Mouse (Mus musculus) CH12.LX (cell line): Measurements from ENCODE around the gene Me3.

ENCODE experiments used
- BHLHE40 ChIP-seq: IDR thresholded peaks from 2 replicates; pipeline ENCODE4 v1.6.1; 2011; ENCODE audit warnings: mild to moderate bottlenecking, low read depth, low read length, improper control_type of control experiment
- CHD2 ChIP-seq: IDR thresholded peaks from 2 replicates; pipeline ENCODE4 v1.6.1; 2011; ENCODE audit warnings: low read length, improper control_type of control experiment
- CTCF ChIP-seq, 2 experiments: IDR thresholded peaks in 1 of 2; conservative IDR thresholded peaks in 1 of 2; 2 replicates each; pipeline ENCODE4 v1.5.1; 2011 to 2012; ENCODE audit warnings: low read depth in 2 of 2, low read length in 2 of 2, improper control_type of control experiment in 1 of 2, inconsistent platforms in 1 of 2, mild to moderate bottlenecking in 1 of 2, moderate library complexity in 1 of 2
- EP300 ChIP-seq: IDR thresholded peaks from 2 replicates; pipeline ENCODE4 v1.6.1; 2011; ENCODE audit warnings: low read length, improper control_type of control experiment
- GABPA ChIP-seq: IDR thresholded peaks from 2 replicates; pipeline ENCODE4 v1.6.1; 2012; ENCODE audit warnings: low read depth, low read length, improper control_type of control experiment, inconsistent platforms; ENCODE audit not compliant: insufficient replicate concordance
- HCFC1 ChIP-seq: IDR thresholded peaks from 2 replicates; pipeline ENCODE4 v1.6.1; 2012; ENCODE audit warnings: low read depth, mild to moderate bottlenecking, inconsistent platforms, low read length, improper control_type of control experiment
- MAX ChIP-seq: IDR thresholded peaks from 2 replicates; pipeline ENCODE4 v1.6.1; 2011; ENCODE audit warnings: low read length, improper control_type of control experiment
- POLR2A ChIP-seq: IDR thresholded peaks from 2 replicates; pipeline ENCODE4 v1.6.1; 2011; ENCODE audit warnings: low read depth, mild to moderate bottlenecking, improper control_type of control experiment, low read length
- TBP ChIP-seq: conservative IDR thresholded peaks from 2 replicates; pipeline ENCODE4 v1.6.1; 2011; ENCODE audit warnings: low read depth, low read length, improper control_type of control experiment

- TF ChIP-seq POLR2A (no peak), CHD2 (no peak), EP300 (no peak), CTCF (conservative IDR thresholded peaks at IDR 0.05 in 1 of 2, IDR thresholded peaks at IDR 0.05 in 1 of 2; ENCODE audit: low read depth in 2 of 2, low read length in 2 of 2) (no peak), HCFC1 (no peak), BHLHE40 (no peak), GABPA (no peak), MAX (no peak), TBP (no peak)
Measured at GRCm38 (mm10) chr7:89792576-89792975, 160.4 kb downstream of the Me3 start.
